Mouse (Mus musculus) skeletal muscle tissue, adult 2 months (tissue): ENCODE data around the gene Gm7298.
"Not testable (repeated sequence)": the region's sequence is repeated elsewhere in the genome, so short reads cannot be mapped to it uniquely, and the experiment has no call there.

Experiments used
- DNase-seq: peaks from one replicate; pipeline ENCODE4 v3.0.0-alpha.2; 2012; ENCODE audit warnings: low read depth, low spot score

Gene Gm7298

GRCm38 (mm10) chr6:121732632-121733031 is at the start of gene Gm7298:
Gm7298 (plus strand) TSS chr6:121732932.
- no peak for DNase-seq

GRCm38 (mm10) chr6:121828034-121828433 is 95.3 kb downstream of the Gm7298 start:
- DNase-seq = no peak

- no peak for DNase-seq
Observed at GRCm38 (mm10) chr6:121836361-121836760, 103.6 kb downstream of the Gm7298 start.

GRCm38 (mm10) chr6:121838271-121838670 is 105.5 kb downstream of the Gm7298 start, which contains the start of gene Mug1:
Mug1 (plus strand) TSS chr6:121838541.
- DNase-seq = not testable (repeated sequence)
